Mouse (Mus musculus) kidney, postnatal 10 days (tissue): ENCODE data around the gene Cldn34b1.
"Not testable (repeated sequence)": the region's sequence is repeated elsewhere in the genome, so short reads cannot be mapped to it uniquely, and the experiment has no call there.

Experiments
- DNase-seq: peaks from one replicate; pipeline ENCODE4 v3.0.0; 2021; ENCODE audit warnings: mixed read lengths

Gene Cldn34b1

GRCm38 (mm10) chrX:154890167-154890566 lies at the start of gene Cldn34b1:
Gene Cldn34b1 (minus strand): TSS chrX:154890267.
- DNase-seq: not testable (repeated sequence)

- not testable (repeated sequence) for DNase-seq
Observed at GRCm38 (mm10) chrX:154935887-154936286, 45.8 kb upstream of the Cldn34b1 start, which contains the start of gene Magea6. Gene Magea6 (minus strand): TSS chrX:154935987.
